Mouse (Mus musculus) G1E-ER4 (cell line): ENCODE data around the gene Tmcc3. TPM values are rescaled to one million over a fixed set of nuclear protein-coding genes. Genes with fewer than 3 reads are reported as not detected.

Experiments
- GATA1 ChIP-seq: IDR thresholded peaks from one replicate; pipeline ENCODE4 v1.8.0; 2012; ENCODE audit warnings: low read length, inconsistent platforms
- polyA plus RNA-seq: library from polyadenylated mRNA; stranded (reverse); fragments of >175 nt; gene quantifications from 2 replicates; pipeline ENCODE4 v1.2.3, GENCODE M21; 2012

The Tmcc3 gene
- polyA plus RNA-seq, 1 experiment, result 7.3 TPM

DNA sequence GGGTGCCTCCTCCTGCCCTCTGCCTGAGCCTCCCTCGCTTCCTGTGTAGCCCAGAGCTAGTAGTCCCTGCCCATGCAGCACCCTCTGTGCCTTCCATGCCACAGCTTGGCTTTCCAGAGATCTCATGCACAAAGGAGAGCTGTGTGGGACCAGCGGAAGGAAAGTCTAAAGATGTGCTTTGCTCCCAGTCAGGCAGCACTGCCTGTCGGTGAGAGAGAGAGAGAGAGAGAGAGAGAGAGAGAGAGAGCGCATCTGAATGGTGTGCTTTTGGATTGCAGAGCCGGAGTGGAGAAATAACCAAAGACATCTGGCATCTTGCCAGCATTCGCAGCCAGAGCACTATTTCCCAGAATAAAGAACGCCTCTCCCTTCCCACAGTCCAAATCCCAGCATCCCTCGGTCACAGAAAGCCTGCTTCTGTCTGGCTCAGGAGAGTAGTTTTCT lies 182.7 kb downstream of the Tmcc3 start:
- no peak for TF ChIP-seq GATA1

DNA sequence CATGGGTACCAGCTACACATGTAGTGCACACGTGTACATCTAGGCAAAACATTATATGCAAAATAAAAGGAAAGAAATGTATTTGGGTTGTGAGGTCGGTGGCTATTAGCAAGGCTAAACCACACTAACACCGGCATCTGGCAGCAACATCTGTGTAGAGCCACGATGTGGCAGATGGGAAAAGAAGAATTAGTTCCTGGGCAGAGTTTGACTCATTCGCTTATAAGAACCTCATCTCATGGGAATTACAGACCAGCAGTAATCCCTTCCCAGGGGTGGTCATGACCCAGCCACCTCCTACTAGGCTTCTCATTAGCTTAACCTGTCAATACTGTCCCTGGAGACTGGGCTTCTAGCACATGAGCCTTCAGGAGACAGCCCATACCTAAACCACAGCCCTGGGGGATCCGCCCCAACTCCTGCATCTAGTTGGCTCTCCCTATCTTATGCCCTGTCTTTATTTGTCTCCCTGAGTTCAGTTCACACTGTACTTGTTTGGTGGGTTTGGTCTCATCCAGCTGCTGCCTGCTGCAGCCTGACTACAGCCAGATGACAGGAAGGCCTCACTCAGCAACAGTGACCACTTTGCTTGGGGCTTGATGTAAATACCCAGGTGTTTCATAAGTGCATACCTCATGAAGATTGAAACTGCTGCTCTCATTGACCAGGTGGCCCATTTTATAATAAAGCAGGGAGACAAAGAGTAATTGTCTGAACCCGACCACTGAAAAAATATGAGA lies 183.9 kb downstream of the Tmcc3 start:
- no peak for TF ChIP-seq GATA1

DNA sequence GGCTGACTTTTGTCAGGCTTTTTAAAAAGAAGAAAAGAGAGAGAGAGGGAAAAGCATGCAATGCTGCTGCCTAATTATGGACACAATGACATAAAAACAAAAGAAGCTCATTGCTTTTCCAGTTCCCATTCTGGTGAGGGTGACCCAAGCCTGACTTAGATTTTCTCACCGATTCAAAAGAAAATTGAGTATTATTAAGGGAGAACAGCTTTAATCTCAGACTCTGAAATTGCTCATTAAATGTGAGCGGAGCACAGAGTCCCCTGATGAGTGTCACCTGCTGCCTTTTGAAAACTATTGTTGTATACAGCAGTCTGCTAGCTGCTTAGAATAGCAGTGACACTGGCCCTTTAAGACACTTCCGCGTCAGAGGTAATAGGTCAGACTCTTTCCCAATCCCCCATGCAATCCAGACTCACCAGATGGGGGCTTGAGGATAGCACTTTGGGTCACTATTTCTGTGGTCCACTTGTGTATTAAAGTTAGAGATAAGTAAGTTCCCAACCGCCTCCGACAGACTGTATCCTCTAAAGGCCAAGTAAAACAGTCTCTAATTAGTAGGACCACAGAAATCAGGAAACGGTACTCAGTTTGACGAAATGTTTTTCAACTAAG lies 185.2 kb downstream of the Tmcc3 start:
- no peak for TF ChIP-seq GATA1

DNA sequence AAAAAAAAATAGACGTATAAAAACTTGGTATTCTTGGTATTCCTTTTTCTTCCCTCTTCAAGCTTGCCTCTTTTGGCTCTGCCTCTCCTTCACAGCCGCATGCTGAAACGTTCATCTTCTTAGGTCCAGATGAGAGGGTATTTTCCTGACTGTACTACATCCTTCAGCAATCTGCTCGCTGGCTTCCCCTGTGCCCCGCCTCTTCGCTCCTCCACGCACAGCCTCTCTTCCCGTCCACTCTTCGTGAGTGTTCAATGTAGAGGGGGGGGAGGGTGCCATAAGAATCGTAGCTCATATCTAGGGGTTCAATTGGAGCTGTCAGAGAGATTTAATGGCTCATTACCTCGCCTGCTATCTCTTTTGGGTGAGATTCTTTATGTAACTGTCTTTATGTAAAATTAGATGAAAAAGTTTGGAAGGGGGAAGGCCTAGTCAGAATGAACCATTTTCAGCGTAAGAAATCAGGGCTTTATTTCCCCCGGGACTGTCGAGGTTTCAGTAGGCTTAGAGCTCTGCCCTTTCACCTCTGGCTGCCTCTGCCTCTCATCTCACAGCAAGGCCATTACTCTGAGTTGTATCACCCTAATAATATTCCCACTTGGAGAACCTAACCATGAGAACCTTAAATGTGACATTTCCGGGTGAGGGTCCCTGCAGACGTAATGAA lies 188.6 kb downstream of the Tmcc3 start:
- TF ChIP-seq GATA1, result no peak

DNA sequence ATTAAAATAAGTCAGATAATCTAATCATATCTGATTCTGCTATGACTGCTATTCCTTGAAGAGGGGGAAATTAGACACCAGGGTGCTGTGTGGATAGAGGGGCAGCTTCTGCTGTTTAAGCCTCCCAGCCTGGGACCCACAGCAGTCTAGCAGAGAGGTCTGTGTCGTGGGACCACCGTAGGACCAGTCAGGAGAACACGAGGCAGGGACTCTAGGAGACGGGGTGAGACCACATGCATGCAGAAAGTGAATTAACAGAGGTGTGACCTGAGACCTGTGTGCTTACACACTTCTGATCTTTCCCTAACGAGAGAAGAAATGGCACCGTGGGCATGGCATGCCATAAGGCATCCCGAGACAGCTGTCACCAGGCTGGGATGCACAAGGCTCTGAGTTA lies 189.1 kb downstream of the Tmcc3 start:
- no peak for TF ChIP-seq GATA1

DNA sequence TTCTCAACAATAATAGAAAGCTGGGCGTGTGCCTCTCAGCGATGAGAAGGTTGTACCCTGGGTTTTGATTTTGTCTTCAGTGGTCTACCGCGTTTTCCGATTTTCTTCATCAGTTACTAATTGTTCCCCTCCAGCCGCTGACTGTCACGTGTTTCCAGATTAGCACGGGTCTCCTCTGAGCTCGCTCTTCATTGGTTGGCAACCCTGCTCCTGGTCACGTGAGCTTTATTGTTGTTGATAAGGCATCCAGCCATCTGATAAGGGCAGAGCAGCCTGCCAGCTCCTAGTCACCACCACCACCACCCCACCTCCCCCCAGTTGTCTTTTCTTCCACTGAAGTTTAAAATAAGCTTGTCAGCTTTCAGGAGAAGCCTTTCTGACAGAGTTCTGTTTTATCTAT lies 190.0 kb downstream of the Tmcc3 start:
- no peak for TF ChIP-seq GATA1

DNA sequence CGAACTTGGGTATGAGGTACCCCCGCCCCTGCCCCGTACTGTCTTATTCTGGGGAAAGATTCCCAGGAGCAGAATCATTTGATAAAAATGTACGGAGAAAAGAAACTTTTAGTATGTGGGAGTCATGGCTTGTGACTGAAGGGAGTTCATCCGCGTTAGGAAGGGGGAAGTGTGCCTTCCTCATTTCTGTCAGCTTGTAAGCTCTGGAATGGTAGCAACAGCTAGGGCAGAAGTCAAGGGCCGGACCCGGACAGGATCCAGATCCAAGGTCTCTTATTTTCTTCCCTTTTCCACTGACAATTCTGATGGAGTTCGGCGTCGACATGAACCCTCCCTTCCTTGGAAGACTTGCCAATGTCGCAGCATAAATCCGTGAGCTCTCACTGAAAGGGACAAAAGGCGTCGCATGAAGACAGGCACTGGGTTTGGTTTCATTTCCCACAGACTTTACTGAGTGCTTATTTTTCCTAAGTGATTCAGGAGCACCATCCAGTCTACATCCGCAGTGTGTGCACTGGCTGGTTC lies 193.6 kb downstream of the Tmcc3 start:
- TF ChIP-seq GATA1, result no peak

DNA sequence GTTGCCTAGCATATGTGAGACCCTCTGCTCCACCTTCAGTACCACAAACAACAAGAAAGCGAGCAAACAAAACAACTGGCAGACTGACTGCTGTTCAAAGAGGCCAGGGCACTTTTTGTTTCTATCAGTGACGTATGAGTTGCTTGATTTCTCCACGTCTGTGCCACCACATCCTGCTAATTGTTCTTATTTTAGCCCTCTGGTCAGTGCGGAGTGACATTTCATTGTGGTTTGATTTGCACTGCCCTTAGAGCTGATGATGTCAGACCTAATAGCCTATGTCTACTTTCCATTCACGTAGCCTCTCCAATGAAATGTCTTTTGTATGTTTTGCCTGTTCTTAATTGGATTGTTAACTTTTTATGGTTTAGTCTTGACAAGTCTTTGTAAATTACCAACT lies 197.1 kb downstream of the Tmcc3 start:
- TF ChIP-seq GATA1, result no peak

DNA sequence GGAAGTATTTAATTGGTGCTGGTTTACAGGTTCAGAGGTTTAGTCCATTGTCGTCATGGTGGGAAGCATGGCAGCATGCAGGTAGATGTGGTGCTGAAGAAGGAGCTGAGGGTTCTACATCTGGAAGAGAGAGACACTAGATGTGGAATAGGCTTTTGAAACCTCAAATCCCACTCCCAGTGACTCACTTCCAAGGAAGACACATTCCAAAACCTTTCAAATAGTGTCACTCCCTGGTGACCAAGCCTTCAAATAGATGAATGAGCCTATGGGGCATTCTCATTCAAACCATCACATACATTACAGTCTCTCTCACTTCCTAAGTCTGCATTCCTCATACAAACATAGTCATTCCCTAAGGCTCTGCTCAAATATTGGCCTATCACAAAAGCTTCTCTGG lies 201.0 kb downstream of the Tmcc3 start:
- no peak for TF ChIP-seq GATA1

DNA sequence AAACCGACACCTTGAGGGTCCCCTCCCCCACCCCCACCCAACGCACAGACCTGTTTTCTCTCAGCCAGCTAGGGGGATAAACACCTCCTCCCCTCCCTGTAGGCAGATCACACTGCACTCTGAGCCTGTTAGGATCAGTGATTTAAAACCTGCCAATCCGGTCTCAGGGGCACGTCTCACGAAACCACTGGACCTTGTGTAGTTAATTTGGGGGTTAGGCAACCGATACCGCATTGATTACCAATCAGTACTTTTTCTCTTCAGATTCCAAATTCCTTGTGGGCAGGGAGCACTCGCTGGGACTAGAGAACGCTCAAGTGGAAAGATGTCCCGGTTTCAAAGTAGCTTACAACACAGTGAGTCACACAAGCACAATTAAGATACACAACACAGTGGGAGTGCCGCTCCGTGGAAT lies 202.3 kb downstream of the Tmcc3 start:
- TF ChIP-seq GATA1, result no peak

DNA sequence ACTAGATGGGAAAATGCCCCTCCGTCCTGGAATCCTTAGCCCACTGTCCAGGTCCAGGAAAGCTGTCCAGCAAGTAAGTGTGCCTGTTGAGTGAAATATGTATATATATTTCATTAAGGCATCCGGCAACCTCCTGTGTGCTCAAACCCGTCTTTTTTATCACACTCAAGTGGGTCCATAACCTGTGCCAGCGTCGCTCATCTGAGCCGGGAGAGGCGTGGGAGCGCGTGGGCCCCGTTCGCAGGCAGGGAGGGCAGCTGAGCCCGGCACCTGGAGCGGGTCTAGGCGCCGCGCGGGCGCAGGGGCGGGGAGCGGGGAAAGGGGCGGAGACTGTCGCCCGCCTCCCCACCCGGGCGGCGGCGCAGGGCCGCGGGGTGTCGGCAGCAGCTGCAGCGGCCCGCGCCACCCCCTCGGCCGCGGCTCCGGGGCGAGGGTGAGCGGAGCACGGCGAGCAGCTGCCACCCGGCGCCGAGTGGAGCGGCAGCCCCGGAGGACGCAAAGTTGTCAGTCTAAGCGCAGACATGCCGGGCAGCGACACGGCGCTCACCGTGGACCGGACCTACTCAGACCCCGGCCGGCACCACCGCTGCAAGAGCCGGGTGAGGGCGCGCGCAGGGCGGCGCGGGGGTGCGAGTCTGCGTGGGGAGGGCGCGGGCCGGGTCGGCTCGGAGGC lies 202.9 kb downstream of the Tmcc3 start:
- no peak for TF ChIP-seq GATA1

DNA sequence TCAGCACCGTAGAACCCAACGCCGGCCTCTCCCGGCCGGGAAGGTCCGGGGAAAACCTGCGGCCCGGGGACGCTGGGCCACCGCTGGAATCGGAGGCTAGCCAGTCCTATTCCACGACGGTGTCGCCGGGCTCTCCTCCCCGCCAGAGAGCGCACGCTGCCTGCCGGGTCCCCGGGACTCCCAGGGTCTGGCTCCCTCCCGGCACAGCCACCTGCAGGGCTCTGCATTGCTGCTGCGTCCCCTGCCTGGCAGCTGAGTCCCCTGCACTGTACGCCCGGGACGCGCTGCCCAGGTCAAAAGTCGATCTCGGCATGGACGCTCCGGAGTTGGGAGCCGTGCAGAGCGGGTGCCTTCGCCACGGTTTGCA lies 203.4 kb downstream of the Tmcc3 start:
- TF ChIP-seq GATA1, result no peak

DNA sequence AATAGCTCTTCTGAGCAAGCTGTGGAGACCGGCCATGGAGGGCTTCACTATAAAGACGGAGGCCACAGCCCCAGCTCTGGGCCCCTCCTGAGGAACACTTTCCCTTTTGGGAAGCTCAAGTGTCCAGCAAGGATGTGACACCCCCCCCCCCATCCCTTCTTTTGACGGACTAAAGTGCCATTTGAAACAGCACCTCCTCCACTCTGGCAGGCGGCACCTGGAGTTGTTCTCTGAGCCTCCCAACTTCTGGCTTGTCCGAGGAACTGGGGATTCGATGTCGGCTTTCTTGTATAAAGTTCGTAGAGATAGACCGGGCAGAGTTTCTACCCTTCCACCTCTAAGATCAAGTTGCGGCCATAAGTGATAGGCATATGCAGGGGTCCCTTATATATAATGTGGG lies 203.8 kb downstream of the Tmcc3 start:
- no peak for TF ChIP-seq GATA1

DNA sequence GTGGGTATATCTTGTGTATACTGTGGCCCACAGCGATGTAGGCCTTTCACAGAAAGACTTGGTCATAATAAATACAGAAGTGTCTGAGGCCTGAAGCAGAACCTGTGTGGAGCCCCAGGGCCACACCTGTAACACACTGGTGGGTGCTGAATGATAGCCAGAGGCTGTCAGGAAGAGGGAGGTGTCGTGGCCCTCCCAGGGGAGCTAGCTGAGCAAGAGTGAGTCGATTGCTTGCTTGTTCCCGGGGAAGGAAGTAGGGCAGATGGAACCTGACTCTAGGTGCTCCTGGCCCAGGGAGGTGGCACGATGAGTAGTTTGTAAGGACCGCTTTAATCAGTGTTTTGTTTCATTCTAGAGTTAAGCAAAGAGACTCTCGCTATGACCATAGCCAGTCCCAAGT lies 208.1 kb downstream of the Tmcc3 start:
- no peak for TF ChIP-seq GATA1

DNA sequence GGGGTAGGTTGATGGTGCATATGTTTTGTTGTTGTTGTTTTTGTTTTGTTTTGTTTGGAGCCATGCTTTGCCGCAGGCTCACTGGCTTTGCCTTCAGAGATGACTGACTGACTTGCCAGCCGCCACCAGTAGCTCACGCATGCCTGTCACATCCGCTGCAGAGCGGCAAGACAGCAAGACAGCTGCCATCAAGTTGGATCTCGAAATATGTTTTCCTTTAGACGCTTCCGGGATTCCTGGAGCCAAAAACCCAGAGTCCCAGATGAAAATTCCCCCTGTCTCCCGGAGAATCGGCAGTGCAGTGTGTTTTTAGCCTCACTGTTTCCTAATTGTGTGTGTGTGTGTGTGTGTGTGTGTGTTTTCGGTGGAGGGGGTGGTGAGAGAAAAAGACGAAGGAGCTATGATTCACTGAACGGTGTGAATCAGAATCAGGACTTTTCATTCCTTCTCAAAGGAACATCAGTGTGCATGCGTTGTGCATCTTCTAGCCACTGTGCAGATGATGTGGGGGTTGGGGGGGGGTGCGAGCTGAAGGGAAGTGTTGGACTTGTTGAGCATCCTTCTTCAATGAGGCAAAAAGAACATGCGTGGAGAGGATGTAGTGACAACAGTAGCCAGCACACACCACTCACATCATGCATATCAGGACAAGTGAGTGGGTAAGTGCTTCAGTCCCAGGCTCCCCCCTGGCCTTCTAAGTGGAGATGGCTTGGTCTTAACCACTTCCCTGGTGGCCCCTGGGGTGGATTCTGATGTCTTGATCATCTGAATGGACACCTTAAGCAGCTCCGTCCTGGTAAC lies 208.8 kb downstream of the Tmcc3 start:
- TF ChIP-seq GATA1, result no peak
